Mouse (Mus musculus) left cerebral cortex, adult 18-20 months (tissue): ENCODE measurements around the gene Wdfy3. TPM values are rescaled to one million over a fixed set of nuclear protein-coding genes. Genes with fewer than 3 reads are reported as not detected.
"Not testable (repeated sequence)": the region's sequence is repeated elsewhere in the genome, so short reads cannot be mapped to it uniquely, and the experiment has no call there.

Source experiments
- DNase-seq, 2 experiments: peaks; one replicate each; pipeline ENCODE4 v3.0.0; 2021 to 2022; ENCODE audit warnings: low spot score in 2 of 2, mixed read lengths in 1 of 2
- total RNA-seq, 2 experiments: library from RNA; stranded (reverse); gene quantifications; 2 replicates each; pipeline ENCODE4 v1.2.3; 2021

Wdfy3 gene
- total RNA-seq, 2 experiments from 2014 or later = 127 TPM

GRCm38 (mm10) chr5:102006218-102006941, 63.3 kb downstream of the Wdfy3 start:
- no peak for DNase-seq

GRCm38 (mm10) chr5:102003371-102003770, 66.3 kb downstream of the Wdfy3 start:
- no peak for DNase-seq

- no peak for DNase-seq
Observed at GRCm38 (mm10) chr5:102001026-102001425, 68.7 kb downstream of the Wdfy3 start.

GRCm38 (mm10) chr5:101998971-101999370, 70.8 kb downstream of the Wdfy3 start:
- DNase-seq = no peak

- no peak for DNase-seq
Observed at GRCm38 (mm10) chr5:101996036-101996735, 73.5 kb downstream of the Wdfy3 start.

- no peak for DNase-seq
Observed at GRCm38 (mm10) chr5:101995451-101995995, 74.2 kb downstream of the Wdfy3 start.

- no peak for DNase-seq
Observed at GRCm38 (mm10) chr5:101993996-101994395, 75.7 kb downstream of the Wdfy3 start.

- DNase-seq = no peak
Observed at GRCm38 (mm10) chr5:101992969-101993670, 76.6 kb downstream of the Wdfy3 start.

DNA sequence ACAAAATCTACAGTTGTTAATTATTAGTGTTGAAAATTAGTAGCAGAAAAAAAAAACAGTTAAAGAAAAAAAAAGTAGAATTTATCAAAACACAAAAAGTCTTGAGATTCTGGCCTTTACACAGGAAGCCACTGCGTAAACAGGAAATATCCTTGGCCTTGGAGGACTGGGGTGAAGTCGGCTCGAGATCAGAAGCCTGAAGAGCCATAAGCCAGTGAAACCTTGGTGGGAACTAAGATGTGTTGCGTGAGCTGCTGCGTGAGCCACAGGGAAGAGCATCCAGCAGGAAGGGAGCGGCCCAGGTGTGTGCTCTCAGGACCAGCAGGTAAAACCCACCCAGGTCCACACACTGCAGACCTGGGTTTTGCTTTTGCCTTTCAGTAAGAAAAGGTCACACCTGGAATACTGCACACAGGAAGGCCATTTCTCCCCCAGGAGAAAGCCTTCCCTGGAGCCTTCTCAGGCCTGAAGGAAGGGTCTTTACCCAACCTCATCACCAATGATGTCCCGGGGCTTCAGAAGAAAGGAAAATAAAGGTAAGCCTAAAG, 79.3 kb downstream of the Wdfy3 start:
- DNase-seq = no peak

- DNase-seq = peak; percentile 38 to 48
Observed at GRCm38 (mm10) chr5:101988476-101988875, 81.2 kb downstream of the Wdfy3 start.

GRCm38 (mm10) chr5:101986694-101987093, 83.0 kb downstream of the Wdfy3 start:
- DNase-seq = no peak

DNA sequence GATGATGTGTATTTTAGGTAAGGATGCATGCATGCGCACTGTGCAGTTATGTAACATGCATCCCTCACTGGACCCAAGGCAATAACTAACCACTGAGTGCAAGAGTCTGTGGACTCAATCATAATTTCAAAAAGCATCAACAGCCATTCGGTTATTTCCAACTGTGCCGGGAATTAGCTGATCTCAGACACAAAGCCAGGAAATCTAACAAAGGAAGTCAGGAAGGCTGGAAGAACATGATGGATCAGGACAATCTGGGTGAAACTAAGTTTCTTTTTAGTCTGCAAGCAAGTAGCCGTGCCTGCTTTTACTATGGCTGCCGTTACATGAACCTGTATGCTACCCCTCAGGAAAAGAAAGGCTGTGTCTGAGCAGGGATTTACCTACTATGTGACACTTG, 87.5 kb downstream of the Wdfy3 start:
- no peak for DNase-seq

- no peak for DNase-seq
Observed at GRCm38 (mm10) chr5:101979594-101979993, 90.1 kb downstream of the Wdfy3 start.

DNA sequence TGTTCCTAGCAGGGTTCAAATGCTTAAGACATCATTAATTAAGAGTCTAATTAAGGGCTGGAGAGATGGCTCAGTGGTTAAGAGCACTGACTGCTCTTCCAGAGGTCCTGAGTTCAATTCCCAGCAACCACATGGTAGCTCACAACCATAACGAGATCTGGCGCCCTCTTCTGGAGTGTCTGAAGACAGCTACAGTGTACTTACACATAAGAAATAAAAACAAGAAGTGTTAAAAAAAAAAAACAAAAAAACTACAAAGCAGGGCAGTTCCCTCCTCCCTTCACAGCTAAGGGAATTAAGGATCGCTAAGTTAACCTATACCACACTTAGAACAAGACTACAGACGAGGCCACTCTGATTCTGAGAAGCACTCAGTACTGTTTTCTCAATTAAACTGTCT, 97.1 kb downstream of the Wdfy3 start:
- DNase-seq = not testable (repeated sequence)

DNA sequence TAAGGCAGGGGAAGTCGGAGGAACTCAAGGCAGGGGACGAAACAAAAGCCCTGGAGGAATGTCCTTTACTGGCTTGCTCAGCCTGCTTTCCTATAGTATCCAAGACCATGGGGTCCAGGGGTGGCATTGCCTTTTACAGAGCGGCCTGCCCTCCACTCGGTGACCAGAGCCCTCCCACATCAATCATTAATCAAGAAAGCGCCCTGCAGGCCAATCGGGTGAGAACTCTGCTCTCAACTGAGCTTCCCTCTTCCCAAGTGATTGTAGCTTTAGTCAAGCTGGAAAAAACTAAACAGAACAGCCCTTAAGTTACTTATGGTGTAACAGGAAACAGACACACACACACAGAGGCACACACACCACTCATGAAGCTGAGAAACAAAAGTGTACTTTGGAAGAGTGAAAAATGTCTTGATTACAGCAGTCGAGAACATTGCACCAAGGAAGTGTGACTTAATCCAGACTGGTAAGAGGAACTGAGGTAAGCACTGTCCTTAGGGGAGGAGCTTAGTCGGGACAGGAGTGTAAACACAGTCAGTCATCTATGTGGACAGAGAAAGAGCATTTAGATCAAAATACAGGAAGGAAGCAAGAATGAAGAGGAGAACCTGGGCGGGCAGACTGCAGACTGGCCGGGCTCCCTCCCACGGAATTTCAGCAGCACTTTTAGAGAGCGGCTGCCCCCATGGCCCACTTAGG, 101.4 kb downstream of the Wdfy3 start:
- DNase-seq = no peak

DNA sequence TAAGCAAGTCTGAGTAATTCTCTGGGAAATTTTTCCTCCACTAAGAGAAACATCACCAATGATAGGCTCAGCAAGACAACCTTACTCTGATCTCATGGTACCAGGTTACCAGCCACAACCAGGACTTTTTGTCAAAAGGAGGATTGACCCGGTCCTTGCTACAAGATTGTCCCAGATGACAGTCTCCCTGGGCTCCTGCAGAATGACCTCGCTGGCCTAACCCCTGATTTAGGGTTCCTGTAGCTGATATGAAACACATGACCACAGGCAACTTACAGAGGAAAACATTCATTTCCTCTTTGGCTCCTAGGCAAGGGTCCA, 101.9 kb downstream of the Wdfy3 start:
- DNase-seq = no peak

DNA sequence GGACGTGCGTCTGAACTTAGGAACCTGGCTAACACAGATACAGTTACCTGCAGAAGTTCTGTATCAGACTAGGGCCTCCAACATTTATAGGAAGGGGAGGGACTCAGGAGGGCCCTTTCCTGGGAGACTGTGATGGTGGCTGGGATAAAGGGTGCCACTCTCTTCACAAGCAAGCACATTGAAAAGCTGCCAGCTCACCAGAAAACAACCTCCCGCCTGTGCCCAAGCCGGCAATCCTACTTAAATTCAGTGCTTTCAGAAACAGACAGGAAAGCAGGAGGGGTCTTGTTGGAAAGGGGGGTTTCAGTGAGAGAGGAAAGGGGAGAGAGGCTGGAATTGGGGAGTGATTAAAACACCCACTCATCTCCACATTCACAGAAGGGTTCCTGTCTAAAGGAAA, 106.9 kb downstream of the Wdfy3 start:
- DNase-seq = no peak

DNA sequence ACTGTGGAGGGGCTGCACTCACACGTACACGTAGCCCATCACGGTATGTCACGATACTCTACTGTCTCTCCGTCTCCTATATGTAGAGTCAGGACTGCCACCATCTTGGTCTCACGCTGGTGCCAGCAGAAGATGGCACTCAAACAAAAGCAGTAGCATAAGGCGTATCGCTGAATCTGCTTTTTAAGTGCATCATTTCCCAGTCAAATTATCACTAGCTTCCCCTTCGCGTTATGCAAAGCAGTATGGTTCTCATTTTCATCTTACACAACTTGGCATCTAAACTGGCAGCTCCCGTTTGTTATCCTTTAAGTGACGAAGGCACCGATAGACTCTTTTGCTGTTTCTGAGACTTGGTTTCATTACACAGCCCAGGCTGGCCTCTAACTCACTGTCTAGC, 110.4 kb downstream of the Wdfy3 start:
- DNase-seq = no peak

- DNase-seq = no peak
Observed at GRCm38 (mm10) chr5:101958941-101959340, 110.8 kb downstream of the Wdfy3 start.

DNA sequence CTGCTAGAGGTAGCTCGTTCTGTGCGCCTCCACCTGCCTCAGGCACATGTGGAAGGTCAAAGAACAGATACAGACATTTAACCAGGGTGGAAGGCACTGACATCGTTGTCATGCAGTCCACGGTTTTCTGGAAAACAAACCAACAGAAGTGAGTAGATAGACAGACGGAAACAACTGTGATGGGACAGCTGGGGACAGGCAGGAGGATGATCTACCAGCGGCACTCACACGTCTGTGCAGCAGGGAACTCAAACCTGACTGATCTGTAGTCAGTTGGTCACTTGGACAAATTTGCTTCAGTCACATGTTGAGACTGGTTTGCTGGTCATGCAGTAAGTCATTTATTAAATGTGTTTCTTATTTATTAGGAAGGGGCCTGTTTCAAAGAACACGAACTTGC, 112.3 kb downstream of the Wdfy3 start:
- DNase-seq = no peak
